Mouse (Mus musculus) liver, embryonic 11.5 days (tissue): ENCODE data around the gene Dab1. TPM values are rescaled to one million over a fixed set of nuclear protein-coding genes. Genes with fewer than 3 reads are reported as not detected.

Source experiments
- ATAC-seq: fragments of 200-750 bp; cut with Nextera tagmentation; replicated peaks from 2 replicates; pipeline ENCODE4 v1.8.0; 2017; ENCODE audit warnings: moderate number of reproducible peaks, mild to moderate bottlenecking, moderate TSS enrichment, moderate library complexity; ENCODE audit not compliant: low FRiP score
- DNase-seq: peaks from one replicate; pipeline ENCODE4 v3.0.0-alpha.2; 2017; ENCODE audit warnings: low spot score
- H3K27ac ChIP-seq: fragments of 300-500 bp; sonication (generic); 2 replicates; pipeline ENCODE4 v1.5.1; 2014; ENCODE audit warnings: mild to moderate bottlenecking, low read depth, low read length, control low read depth
- H3K27me3 ChIP-seq: fragments of 300-500 bp; sonication (generic); replicated peaks from 2 replicates; pipeline ENCODE4 v1.6.1; 2014; ENCODE audit warnings: low read length, mixed read lengths; ENCODE audit not compliant: control insufficient read depth, insufficient read depth
- H3K36me3 ChIP-seq: fragments of 300-500 bp; sonication (generic); 2 replicates; pipeline ENCODE4 v1.6.1; 2014; ENCODE audit warnings: mild to moderate bottlenecking, low read length, moderate library complexity, mixed read lengths; ENCODE audit not compliant: control insufficient read depth, insufficient read depth
- H3K4me1 ChIP-seq: fragments of 300-500 bp; sonication (generic); replicated peaks from 2 replicates; pipeline ENCODE4 v1.6.1; 2014; ENCODE audit warnings: low read length, mixed read lengths; ENCODE audit not compliant: control insufficient read depth, insufficient read depth
- H3K4me2 ChIP-seq: fragments of 300-500 bp; sonication (generic); 2 replicates; pipeline ENCODE4 v1.6.1; 2014; ENCODE audit warnings: mild to moderate bottlenecking, control low read depth, moderate library complexity
- H3K4me3 ChIP-seq: fragments of 300-500 bp; sonication (generic); 2 replicates; pipeline ENCODE4 v1.5.1; 2014; ENCODE audit warnings: low read depth, low read length, control low read depth
- H3K9ac ChIP-seq: fragments of 300-500 bp; sonication (generic); 2 replicates; pipeline ENCODE4 v1.6.1; 2014; ENCODE audit warnings: low read depth, low read length, control low read depth
- H3K9me3 ChIP-seq: fragments of 300-500 bp; sonication (generic); 2 replicates; pipeline ENCODE4 v1.6.1; 2016; ENCODE audit warnings: low read length, inconsistent platforms, mixed read lengths; ENCODE audit not compliant: control insufficient read depth
- WGBS: fragments of 180-500 bp; shearing (Covaris S2); extraction: QIAGEN DNeasy Blood & Tissue Kit; methylation state at CpG from one replicate; pipeline ENCODE4 v1.1.7; 2014; 5-methylcytosine and 5-hydroxymethylcytosine counted together
- polyA plus RNA-seq: library from polyadenylated mRNA; unstranded; fragments of >200 nt; fragmentation: Nextera tagmentation; extraction: Ambion mirVana; gene quantifications from 2 replicates; pipeline ENCODE4 v1.2.1, GENCODE M21; 2014

Dab1 gene
- polyA plus RNA-seq, 1 experiment from 2014 or later = 1.8 TPM

DNA sequence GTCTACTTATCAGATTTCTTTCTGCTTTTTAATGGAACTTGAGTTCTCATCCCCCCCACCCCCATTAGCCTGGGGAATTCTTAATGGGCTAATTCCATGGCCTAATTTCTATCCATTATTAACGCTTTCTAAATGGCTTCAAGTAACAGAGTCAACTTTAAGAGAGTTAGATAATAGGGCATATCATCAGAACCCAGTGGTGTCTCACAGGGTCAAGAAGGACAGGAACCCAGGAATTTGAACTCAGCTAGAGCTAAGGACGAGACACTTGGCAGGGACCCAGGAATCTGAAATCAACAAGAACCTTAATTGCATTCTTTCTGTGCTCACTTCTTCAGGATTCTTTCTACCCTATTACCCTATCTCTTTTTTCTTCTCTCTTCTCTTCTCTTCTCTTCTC, 968.7 kb downstream of the Dab1 start:
- H3K9ac ChIP-seq = no peak overlapping the region
- no peaks in the 10 kb centered on the region for H3K4me1 ChIP-seq

DNA sequence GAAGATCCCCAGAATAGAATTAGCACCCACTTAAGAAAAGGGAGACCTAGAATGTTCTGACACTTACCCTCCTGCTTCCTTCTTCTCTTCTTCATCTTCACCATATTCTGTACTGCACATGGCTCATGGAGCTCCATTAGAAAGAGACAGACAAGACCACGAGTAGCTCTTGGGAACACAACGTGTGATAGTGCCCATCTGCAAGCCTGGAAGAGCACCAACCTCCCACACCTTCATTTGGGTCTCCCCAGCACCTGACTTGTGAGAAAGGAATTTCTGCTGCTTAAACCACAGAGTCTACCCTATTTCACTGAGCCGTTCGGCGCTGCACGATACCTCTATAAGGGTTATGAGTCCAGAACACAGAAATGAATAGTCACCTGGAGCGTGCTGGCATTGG, 977.8 kb downstream of the Dab1 start:
- DNase-seq (no peak), ATAC-seq (no peak)
- Histone ChIP-seq H3K9me3 (no peaks in the 10 kb centered on the region), H3K27me3 (no peaks in the 10 kb centered on the region), H3K27ac (no peak overlapping the region), H3K4me1 (no peaks in the 10 kb centered on the region), H3K9ac (no peak overlapping the region), H3K4me2 (no peak overlapping the region), H3K36me3 (no peaks in the 10 kb centered on the region), H3K4me3 (no peak overlapping the region)
- 88% methylated on average over 7 of the region's 7 CpGs for WGBS

More for the DNA sequence above, 968.7 kb downstream of the Dab1 start:
- no peak overlapping the region for H3K4me2 ChIP-seq
- no peaks in the 10 kb centered on the region for H3K27me3 ChIP-seq
- 60% methylated on average over 2 of the region's 2 CpGs for WGBS
- H3K4me3 ChIP-seq = no peak overlapping the region
- no peak overlapping the region for H3K27ac ChIP-seq
- ATAC-seq (no peak), DNase-seq (no peak)
- H3K9me3 ChIP-seq = no peaks in the 10 kb centered on the region
- no peaks in the 10 kb centered on the region for H3K36me3 ChIP-seq

DNA sequence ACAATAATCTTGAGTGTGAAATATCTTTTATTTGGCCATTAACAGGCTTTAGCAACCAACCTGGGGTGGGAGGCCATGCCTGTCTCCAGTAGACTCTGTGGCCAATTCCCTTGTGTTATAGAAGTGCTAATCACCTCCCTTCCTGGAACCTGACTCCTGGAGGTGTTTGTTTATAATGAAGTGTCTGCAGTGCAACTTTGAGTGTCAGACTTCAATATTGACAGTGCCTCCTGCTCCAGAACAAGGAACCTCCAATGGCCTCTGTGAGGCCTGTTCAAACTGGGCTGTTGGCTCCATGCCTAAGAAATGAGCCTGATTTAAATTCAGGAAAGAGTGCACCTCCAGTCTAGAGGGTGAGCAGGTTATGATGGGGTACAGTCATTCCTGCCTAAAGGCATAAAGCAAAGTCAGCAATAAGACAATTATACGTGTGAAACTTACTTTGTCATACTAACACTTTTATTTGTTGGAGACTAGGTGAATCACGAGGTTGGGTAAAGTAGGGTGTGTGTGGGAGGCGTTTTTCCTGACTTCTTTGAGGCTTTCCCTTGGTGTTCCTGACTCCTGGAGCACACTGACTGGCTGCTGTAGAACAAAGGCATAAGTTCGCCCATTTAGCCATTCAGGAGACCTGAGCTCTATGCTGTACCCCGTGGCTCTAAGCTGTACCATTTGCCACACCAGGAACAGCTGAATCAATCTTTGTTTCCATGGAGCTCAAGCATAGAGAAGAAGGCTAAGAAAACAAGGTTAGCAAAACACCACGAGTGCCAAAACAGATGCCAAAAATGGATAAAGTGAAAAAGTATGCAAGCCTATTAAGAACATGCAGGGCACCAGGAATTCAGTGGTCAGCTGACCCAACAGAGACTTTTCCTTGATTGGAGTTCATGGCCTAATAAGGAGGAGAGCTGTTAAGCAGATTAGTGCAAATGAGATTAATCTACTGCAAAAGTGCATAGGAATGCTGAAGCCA, 978.6 kb downstream of the Dab1 start:
- H3K27ac ChIP-seq = no peak overlapping the region
- no peak overlapping the region for H3K4me2 ChIP-seq
- 70% methylated on average over 6 of the region's 6 CpGs for WGBS
- H3K36me3 ChIP-seq = no peaks in the 10 kb centered on the region
- H3K9me3 ChIP-seq = no peaks in the 10 kb centered on the region
- H3K4me3 ChIP-seq = no peak overlapping the region
- no peaks in the 10 kb centered on the region for H3K4me1 ChIP-seq
- ATAC-seq (no peak), DNase-seq (no peak)
- H3K9ac ChIP-seq = no peak overlapping the region
- H3K27me3 ChIP-seq = no peaks in the 10 kb centered on the region

DNA sequence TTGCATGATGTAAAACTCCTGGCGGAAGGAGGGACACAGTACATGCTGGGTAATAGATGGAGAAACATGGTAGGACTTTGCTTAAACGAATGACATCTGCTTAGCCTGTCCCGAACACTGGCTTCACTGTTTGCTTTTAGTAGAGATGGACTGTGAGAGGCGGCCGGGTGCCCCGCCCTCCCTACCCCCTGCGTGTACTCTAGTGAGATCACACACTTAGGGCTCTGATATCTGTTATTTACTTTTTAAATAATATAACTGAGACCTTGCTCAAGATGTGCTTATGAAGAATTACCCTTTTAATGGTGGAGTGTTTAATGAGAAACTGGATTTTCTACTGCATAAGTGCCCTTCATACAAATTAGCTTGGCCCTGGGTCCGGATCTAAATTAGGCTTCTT, 983.6 kb downstream of the Dab1 start:
- H3K27me3 ChIP-seq = no peaks in the 10 kb centered on the region
- 77% methylated on average over 8 of the region's 8 CpGs for WGBS
- no peak overlapping the region for H3K4me3 ChIP-seq
- no peak overlapping the region for H3K27ac ChIP-seq
- no peak overlapping the region for H3K9ac ChIP-seq
- H3K36me3 ChIP-seq = no peaks in the 10 kb centered on the region
- H3K4me2 ChIP-seq = no peak overlapping the region
- H3K9me3 ChIP-seq = no peaks in the 10 kb centered on the region
- no peak for ATAC-seq
- DNase-seq = no peak
- no peaks in the 10 kb centered on the region for H3K4me1 ChIP-seq

DNA sequence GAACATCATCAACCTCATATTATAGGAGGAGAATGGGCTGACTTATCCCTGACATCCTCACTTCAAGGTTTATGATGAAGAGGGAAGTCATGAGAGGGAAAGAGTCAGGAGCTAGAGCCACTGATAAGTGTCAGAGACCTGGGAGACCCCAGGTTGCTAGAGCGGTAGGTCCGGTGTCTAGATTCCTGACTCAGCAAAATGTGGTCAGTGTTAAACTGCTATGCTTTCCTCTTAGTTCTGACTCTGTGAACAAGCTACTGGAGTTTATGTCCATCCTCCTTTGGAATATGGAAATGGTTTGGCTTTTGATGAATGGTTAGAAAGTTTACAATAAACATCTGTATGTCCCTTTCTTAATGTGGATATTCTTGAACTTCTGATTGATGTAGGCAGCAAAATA, 985.1 kb downstream of the Dab1 start:
- Histone ChIP-seq H3K36me3 (no peaks in the 10 kb centered on the region), H3K4me1 (no peaks in the 10 kb centered on the region), H3K4me2 (no peak overlapping the region), H3K9me3 (no peaks in the 10 kb centered on the region), H3K27ac (no peak overlapping the region), H3K9ac (no peak overlapping the region), H3K4me3 (no peak overlapping the region), H3K27me3 (no peaks in the 10 kb centered on the region)
- no peak for DNase-seq
- WGBS = 89% methylated on average over 2 of the region's 2 CpGs
- no peak for ATAC-seq

DNA sequence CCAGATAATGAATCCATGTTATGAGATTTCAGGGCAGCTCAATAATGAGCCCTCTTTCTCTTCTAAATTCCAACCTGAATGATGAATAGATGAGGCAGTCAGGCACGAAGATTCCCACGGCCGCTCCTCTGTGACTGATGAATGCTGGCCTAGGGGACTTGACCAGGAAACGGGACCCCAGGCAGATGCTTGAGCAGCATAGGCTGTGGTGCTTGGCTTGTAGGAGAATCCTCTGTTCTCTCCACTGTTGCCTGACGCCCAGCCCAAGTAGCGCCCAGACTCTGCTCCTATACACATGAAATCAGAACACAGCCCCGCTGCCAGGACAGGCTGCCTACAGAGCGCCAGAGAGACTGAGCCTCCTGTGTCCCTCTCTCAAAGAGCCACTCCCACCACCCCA, 987.7 kb downstream of the Dab1 start:
- Histone ChIP-seq H3K4me2 (no peak overlapping the region), H3K4me3 (no peak overlapping the region), H3K27ac (no peak overlapping the region), H3K9me3 (no peaks in the 10 kb centered on the region), H3K4me1 (no peaks in the 10 kb centered on the region), H3K36me3 (no peaks in the 10 kb centered on the region), H3K27me3 (no peaks in the 10 kb centered on the region), H3K9ac (no peak overlapping the region)
- DNase-seq = no peak
- no peak for ATAC-seq
- WGBS = 80% methylated on average over 8 of the region's 8 CpGs

DNA sequence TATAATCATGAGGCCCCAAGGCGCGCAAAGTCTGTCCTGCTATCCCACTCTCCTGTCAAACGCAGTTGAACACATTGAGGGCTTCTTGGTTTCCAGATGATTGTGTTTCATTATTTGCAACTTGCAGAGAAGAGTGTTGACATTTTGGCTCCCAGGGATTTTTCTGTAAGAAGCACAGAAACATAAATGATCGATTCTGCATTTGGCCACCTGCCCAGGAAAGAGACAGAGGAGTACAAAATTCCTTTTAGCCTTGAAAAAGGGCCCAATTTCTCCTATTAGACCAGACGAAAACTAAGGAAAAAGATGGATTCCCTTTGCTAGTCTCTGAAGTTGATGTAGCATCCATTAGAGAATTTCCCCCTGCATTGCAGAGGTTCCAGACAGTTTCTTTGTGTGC, 988.5 kb downstream of the Dab1 start:
- Histone ChIP-seq H3K9ac (no peak overlapping the region), H3K4me3 (no peak overlapping the region), H3K4me2 (no peak overlapping the region), H3K36me3 (no peaks in the 10 kb centered on the region), H3K9me3 (no peaks in the 10 kb centered on the region), H3K27me3 (no peaks in the 10 kb centered on the region), H3K4me1 (no peaks in the 10 kb centered on the region), H3K27ac (no peak overlapping the region)
- DNase-seq (no peak), ATAC-seq (no peak)
- WGBS = 75% methylated on average over 5 of the region's 5 CpGs

DNA sequence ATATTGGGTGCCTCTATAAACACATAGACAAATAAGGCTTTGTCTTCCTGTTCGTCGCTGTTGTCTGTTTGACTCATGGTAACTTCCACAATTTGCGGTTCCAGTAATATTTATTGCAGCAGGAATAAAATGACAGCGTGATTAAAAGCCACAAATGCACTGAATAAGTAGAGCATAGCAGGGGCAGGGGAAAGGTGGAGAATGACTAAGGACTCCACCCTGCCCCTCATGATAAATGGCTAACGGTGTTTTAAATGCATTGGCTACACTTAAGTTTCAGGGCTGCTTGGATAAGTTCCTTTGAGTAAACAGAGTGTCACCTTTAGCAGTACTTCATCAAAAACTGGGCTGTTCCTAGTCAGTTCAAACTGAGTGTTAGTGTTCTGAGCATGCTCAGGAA, 1000.3 kb downstream of the Dab1 start:
- 72% methylated on average over 5 of the region's 5 CpGs for WGBS
- Histone ChIP-seq H3K4me1 (no peaks in the 10 kb centered on the region), H3K27ac (no peak overlapping the region), H3K27me3 (no peaks in the 10 kb centered on the region), H3K9ac (no peak overlapping the region), H3K36me3 (no peaks in the 10 kb centered on the region), H3K4me2 (no peak overlapping the region), H3K9me3 (no peaks in the 10 kb centered on the region), H3K4me3 (no peak overlapping the region)
- no peak for DNase-seq
- no peak for ATAC-seq

DNA sequence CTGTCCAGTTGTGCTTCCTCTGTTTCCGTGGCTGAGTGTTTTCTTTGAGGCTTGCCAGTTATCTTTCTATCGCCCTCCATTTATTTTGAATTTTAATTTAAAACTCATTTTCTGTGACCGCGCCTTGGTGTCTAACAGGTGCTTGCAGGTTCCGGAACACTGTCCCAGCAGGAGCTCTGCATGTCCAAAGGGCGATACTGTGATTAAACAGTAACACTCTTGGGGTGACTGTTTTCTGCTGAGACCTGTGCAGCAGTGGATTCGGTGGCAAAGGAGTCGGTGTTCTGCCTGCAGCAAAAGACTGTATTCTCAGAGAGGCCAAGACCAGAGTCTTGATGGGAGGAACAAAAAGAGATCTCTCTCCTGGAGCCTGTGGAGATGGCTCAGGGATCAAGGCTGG, 1006.2 kb downstream of the Dab1 start:
- DNase-seq = no peak
- Histone ChIP-seq H3K4me1 (no peaks in the 10 kb centered on the region), H3K36me3 (no peaks in the 10 kb centered on the region), H3K4me2 (no peak overlapping the region), H3K27ac (no peak overlapping the region), H3K4me3 (no peak overlapping the region), H3K9ac (no peak overlapping the region), H3K27me3 (no peaks in the 10 kb centered on the region), H3K9me3 (no peaks in the 10 kb centered on the region)
- ATAC-seq = no peak
- 90% methylated on average over 8 of the region's 8 CpGs for WGBS
